Mouse (Mus musculus): Measurements from ENCODE around the gene Gripap1. TPM values are rescaled to one million over a fixed set of nuclear protein-coding genes. Genes with fewer than 3 reads are reported as not detected.
A peak's percentile ranks its signal among the peaks of the same experiment; 100 is the strongest.

Gripap1 gene
- total RNA-seq, 2 experiments from 2014 or later: 16.7 to 22.8 TPM

DNA sequence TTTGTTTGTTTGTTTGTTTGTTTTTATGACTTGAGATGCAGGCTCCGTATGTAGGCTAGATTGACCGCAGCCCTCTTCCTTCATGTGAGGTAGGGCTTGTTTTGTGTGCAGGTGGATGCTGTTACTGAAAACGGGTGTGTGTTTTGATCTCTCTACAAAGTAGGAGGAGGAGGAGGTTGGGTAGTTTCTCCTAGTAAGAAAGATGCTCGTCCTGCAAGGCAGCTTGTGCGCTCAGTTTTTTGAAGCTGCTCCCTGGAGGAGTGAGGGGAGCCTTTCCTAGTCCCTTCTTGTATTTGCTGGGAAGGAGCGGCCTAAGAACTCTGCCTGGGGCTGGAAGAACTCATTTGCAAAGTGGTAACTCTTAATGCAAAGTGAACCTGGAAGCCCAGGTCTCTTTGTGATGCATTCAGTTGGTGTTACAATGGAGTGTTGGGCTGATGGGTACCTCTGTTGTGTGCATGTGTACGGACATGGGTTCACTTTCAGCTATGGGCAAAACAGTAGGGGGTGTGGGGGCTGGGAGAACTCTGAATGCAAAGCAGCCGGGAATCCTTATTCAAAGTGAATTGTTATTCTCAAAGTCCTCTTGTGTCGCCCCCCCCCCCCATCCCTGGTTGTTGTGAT is 24.8 kb upstream of the Gripap1 start:
- TF ChIP-seq CTCF (IDR thresholded peaks at IDR 0.05): no peak

GRCm38 (mm10) chrX:7765281-7765670 is 24.3 kb upstream of the Gripap1 start:
- Histone ChIP-seq H3K4me3 (peak overlapping the region; percentile 88), H3K27ac (peak overlapping the region; percentile 79)
- intact Hi-C loops (cut with DNase I): no loop called here
- DNase-seq: no peak
- no peak for TF ChIP-seq CTCF (IDR thresholded peaks at IDR 0.05)

More for the DNA sequence above, 24.8 kb upstream of the Gripap1 start:
- H3K27ac ChIP-seq: peak overlapping the region; percentile 91
- DNase-seq: no peak
- intact Hi-C loops (cut with DNase I): no loop called here
- peak overlapping the region; percentile 88 for H3K4me3 ChIP-seq

DNA sequence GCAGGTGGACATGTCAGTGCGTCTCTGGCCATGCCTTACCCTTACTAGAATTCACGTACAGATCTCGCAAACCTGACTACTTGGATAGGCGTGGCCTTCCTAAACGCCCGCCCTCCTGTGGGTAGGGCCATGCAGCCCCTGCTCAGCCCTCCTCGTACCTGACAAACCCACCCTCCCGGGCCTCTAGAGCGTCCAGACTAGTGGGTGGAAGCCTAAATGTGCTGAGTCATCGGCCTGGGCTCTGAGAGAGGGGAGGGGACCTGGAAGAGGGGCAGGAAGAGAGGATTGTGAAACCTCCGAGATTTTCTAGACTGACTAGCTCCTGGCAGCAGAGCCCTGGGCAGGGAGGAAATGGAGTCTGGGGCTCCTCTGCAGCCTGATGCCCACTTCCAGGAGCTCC is 23.8 kb upstream of the Gripap1 start:
- intact Hi-C loops (cut with DNase I): no loop called here
- no peak for TF ChIP-seq CTCF (IDR thresholded peaks at IDR 0.05)

DNA sequence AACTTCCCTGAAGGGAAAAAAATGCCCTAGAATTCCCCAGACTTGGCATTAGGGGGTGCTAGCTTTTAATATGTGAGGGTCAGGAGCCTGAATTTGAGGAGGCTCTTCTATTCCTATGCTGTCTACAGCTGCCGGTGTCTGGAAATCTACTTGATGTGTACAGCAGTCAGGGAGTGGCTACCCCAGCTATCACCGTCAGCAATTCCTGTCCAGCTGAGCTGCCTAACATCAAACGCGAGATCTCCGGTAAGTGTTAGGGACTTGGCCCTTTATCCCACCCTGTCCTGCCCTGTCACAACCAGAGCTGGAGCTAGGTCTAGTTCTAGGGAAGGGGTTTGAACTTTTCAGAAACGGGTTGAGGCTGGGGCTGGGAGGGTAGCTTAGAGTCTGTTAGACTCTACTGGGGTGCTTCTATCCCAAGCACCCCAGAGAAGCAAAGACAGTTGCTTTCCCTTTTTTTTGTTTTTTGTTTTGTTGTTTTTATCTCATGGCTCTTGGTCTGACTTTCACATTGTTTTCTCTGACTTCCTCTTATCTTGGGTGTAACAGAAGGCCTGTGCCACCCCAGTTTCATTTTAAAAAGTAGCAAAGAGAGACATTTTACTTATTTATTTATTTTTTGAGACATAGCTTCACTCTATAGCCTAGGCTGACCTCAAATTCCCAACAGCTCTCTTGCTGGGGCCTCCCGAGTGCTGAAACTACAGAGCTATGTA is 20.1 kb upstream of the Gripap1 start:
- Histone ChIP-seq H3K4me3 (no peak overlapping the region), H3K27ac (no peak overlapping the region)
- no peak for DNase-seq
- intact Hi-C loops (cut with DNase I): loop anchor here (10.0 kb wide), 1 partner anchor 345 kb away; no protein-coding TSS in a partner anchor
- no peak for TF ChIP-seq CTCF (IDR thresholded peaks at IDR 0.05)

More for the DNA sequence above, 23.8 kb upstream of the Gripap1 start:
- peak; percentile 52 for DNase-seq
- Histone ChIP-seq H3K27ac (peak overlapping the region; percentile 79), H3K4me3 (peak overlapping the region; percentile 88)

DNA sequence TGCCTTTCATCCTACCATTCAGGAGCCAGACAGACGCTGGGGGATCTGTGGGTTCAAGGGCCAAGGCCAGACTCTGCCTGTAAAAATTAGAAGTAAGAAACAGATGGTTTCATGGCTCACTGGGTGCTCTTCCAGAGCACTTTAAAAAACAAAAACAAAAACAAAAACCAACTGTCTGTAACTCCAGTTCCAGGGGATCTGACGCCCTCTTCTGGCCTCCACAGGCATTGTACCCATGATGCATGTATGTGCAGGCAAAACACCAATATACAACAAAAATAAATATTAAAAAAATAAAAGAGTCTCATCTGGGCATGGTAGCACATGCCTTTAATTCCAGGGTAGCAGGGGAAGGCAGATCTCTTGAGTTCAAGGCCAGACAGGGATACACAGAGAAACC is 16.8 kb upstream of the Gripap1 start:
- DNase-seq: no peak
- intact Hi-C loops (cut with DNase I): loop anchor here (10.0 kb wide), 1 partner anchor 348 kb away; no protein-coding TSS in a partner anchor
- Histone ChIP-seq H3K27ac (no peak overlapping the region), H3K4me3 (no peak overlapping the region)
- TF ChIP-seq CTCF (IDR thresholded peaks at IDR 0.05): peak; percentile 54

- intact Hi-C loops (cut with DNase I): loop anchor here (2.0 to 10.0 kb wide), 2 partner anchors 41 to 351 kb away; no protein-coding TSS in a partner anchor
- TF ChIP-seq CTCF (IDR thresholded peaks at IDR 0.05): no peak
Observed at GRCm38 (mm10) chrX:7775501-7776205, 13.9 kb upstream of the Gripap1 start.

GRCm38 (mm10) chrX:7776329-7777082 is 13.1 kb upstream of the Gripap1 start:
- TF ChIP-seq CTCF (IDR thresholded peaks at IDR 0.05): peak; percentile 77
- intact Hi-C loops (cut with DNase I): loop anchor here (2.0 to 10.0 kb wide), 2 partner anchors 42 to 352 kb away; no protein-coding TSS in a partner anchor

More at GRCm38 (mm10) chrX:7775501-7776205, 13.9 kb upstream of the Gripap1 start:
- Histone ChIP-seq H3K4me3 (no peak overlapping the region), H3K27ac (no peak overlapping the region)
- no peak for DNase-seq

GRCm38 (mm10) chrX:7778450-7779244 is 10.9 kb upstream of the Gripap1 start:
- no peak for TF ChIP-seq CTCF (IDR thresholded peaks at IDR 0.05)
- Histone ChIP-seq H3K27ac (no peak overlapping the region), H3K4me3 (no peak overlapping the region)
- intact Hi-C loops (cut with DNase I): loop anchor here (10.0 kb wide), 1 partner anchor 354 kb away; no protein-coding TSS in a partner anchor
- no peak for DNase-seq

More at GRCm38 (mm10) chrX:7776329-7777082, 13.1 kb upstream of the Gripap1 start:
- peak; percentile 38 for DNase-seq
- Histone ChIP-seq H3K4me3 (no peak overlapping the region), H3K27ac (no peak overlapping the region)

GRCm38 (mm10) chrX:7779294-7779693 is 10.3 kb upstream of the Gripap1 start:
- no peak for DNase-seq
- TF ChIP-seq CTCF (IDR thresholded peaks at IDR 0.05): no peak
- no peak overlapping the region for H3K27ac ChIP-seq
- H3K4me3 ChIP-seq: no peak overlapping the region
- intact Hi-C loops (cut with DNase I): loop anchor here (10.0 kb wide), 1 partner anchor 354 kb away; no protein-coding TSS in a partner anchor

DNA sequence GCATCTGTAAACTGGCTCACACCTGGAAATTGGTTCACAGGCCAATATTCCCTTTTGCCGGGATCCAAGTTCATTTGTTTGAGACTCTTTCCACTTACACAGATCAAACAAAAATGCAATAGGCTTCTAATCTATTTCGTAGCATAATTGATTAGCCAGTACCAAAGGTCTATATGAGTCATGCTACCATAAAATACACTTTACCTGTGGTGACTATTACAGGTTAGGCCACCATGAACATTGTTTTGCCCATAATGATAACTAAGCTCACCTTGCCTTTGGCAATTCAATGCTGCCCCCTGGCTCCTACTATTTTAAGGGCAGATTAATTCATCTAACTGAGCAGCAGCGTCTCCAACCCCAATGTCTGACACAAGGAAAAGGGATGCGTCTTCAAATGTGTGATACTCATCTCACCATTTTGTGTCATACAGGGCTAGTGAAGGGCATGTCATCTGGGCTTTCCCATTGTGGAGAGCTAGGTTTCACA is 6.9 kb upstream of the Gripap1 start:
- no peak for TF ChIP-seq CTCF (IDR thresholded peaks at IDR 0.05)
- intact Hi-C loops (cut with DNase I): no loop called here
- Histone ChIP-seq H3K27ac (no peak overlapping the region), H3K4me3 (no peak overlapping the region)
- DNase-seq: no peak

GRCm38 (mm10) chrX:7790309-7790708 is 744 bp downstream of the Gripap1 start:
- no peak for DNase-seq
- peak overlapping the region; percentile 91 for H3K27ac ChIP-seq
- TF ChIP-seq CTCF (IDR thresholded peaks at IDR 0.05): no peak
- intact Hi-C loops (cut with DNase I): no loop called here
- H3K4me3 ChIP-seq: peak overlapping the region; percentile 86

All from gastrocnemius, adult 2 months (tissue).